Mouse (Mus musculus) liver, embryonic 14.5 days (tissue): ENCODE measurements around the gene Syne1. TPM values are rescaled to one million over a fixed set of nuclear protein-coding genes. Genes with fewer than 3 reads are reported as not detected.

Experiments
- ATAC-seq: fragments of 200-750 bp; cut with Nextera tagmentation; 2 replicates; pipeline ENCODE4 v1.8.0; 2017; ENCODE audit warnings: moderate number of reproducible peaks, mild to moderate bottlenecking, moderate library complexity; ENCODE audit not compliant: insufficient read depth
- DNase-seq, 3 experiments: peaks; one replicate each; pipeline ENCODE4 v3.0.0-alpha.2; 2012 to 2013; ENCODE audit warnings: low read depth in 3 of 3, low spot score in 3 of 3
- H3K27ac ChIP-seq: fragments of 300-500 bp; sonication (generic); 2 replicates; pipeline ENCODE4 v1.5.1; 2014; ENCODE audit warnings: moderate library complexity, mild to moderate bottlenecking, control low read depth, inconsistent platforms
- H3K27me3 ChIP-seq: fragments of 300-500 bp; sonication (generic); 2 replicates; pipeline ENCODE4 v1.6.1; 2014; ENCODE audit warnings: mild to moderate bottlenecking, low read length, moderate library complexity; ENCODE audit not compliant: control insufficient read depth, insufficient read depth
- H3K36me3 ChIP-seq: fragments of 300-500 bp; sonication (generic); replicated peaks from 2 replicates; pipeline ENCODE4 v1.6.1; 2014; ENCODE audit warnings: low read depth; ENCODE audit not compliant: control insufficient read depth, insufficient read depth
- H3K4me1 ChIP-seq, 2 experiments: fragments of 200-500 bp in 1 of 2; fragments of 300-500 bp in 1 of 2; sonication (generic) in 1 of 2; replicated peaks; 2 replicates each; pipeline ENCODE4 v1.6.1; 2012 to 2014; ENCODE audit warnings: antibody characterized with exemption in 1 of 2, inconsistent platforms in 1 of 2, low read length in 1 of 2; ENCODE audit not compliant: control insufficient read depth in 2 of 2, insufficient read depth in 2 of 2
- H3K4me2 ChIP-seq: fragments of 300-500 bp; sonication (generic); 2 replicates; pipeline ENCODE4 v1.6.1; 2014; ENCODE audit warnings: low read depth, mild to moderate bottlenecking, control low read depth, moderate library complexity
- H3K4me3 ChIP-seq, 2 experiments: fragments of 200-500 bp in 1 of 2; fragments of 300-500 bp in 1 of 2; sonication (generic) in 1 of 2; 2 replicates each; pipeline ENCODE4 v1.5.1; 2012 to 2014; ENCODE audit warnings: low read depth in 2 of 2, low read length in 2 of 2, mild to moderate bottlenecking in 2 of 2, control low read depth in 1 of 2, inconsistent platforms in 1 of 2, moderate library complexity in 1 of 2; ENCODE audit not compliant: insufficient read depth in 1 of 2
- H3K9ac ChIP-seq: fragments of 300-500 bp; sonication (generic); replicated peaks from 2 replicates; pipeline ENCODE4 v1.6.1; 2014; ENCODE audit warnings: mild to moderate bottlenecking, control low read depth, moderate library complexity
- H3K9me3 ChIP-seq: fragments of 300-500 bp; sonication (generic); 2 replicates; pipeline ENCODE4 v1.6.1; 2016; ENCODE audit warnings: low read length, mixed read lengths; ENCODE audit not compliant: control insufficient read depth
- CTCF ChIP-seq: IDR thresholded peaks from 2 replicates; pipeline ENCODE4 v1.5.1; 2016; ENCODE audit warnings: antibody characterized with exemption, low read depth, control low read depth
- EP300 ChIP-seq: IDR thresholded peaks from 2 replicates; pipeline ENCODE4 v1.6.1; 2016; ENCODE audit warnings: antibody characterized with exemption, low read depth
- WGBS: fragments of 180-500 bp; shearing (Covaris S2); extraction: QIAGEN DNeasy Blood & Tissue Kit; methylation state at CpG from one replicate; pipeline ENCODE4 v1.1.7; 2014; ENCODE audit not compliant: insufficient replicate concordance; 5-methylcytosine and 5-hydroxymethylcytosine counted together
- polyA plus RNA-seq, 2 experiments: library from polyadenylated mRNA; depleted of rRNA in 1 of 2; stranded (reverse) in 1 of 2; unstranded in 1 of 2; fragments of >200 nt; fragmentation: Nextera tagmentation in 1 of 2; extraction: Ambion mirVana in 1 of 2; gene quantifications; 2 replicates each; pipeline versions ENCODE4 v1.2.1 to v1.2.3; 2012 to 2014

Syne1 gene
- polyA plus RNA-seq, 2 experiments: 3.1 to 3.6 TPM

- no peak for ATAC-seq
- Histone ChIP-seq H3K9me3 (no peaks in the 10 kb centered on the region), H3K9ac (no peak overlapping the region), H3K27ac (no peak overlapping the region), H3K4me3 (no peak overlapping the region), H3K27me3 (no peaks in the 10 kb centered on the region), H3K36me3 (no peaks in the 10 kb centered on the region; the same call in 1 of the 2 replicates), H3K4me2 (no peak overlapping the region), H3K4me1 (no peaks in the 10 kb centered on the region)
- 59% methylated on average over 19 of the region's 19 CpGs for WGBS
- DNase-seq: no peak
- no peak for TF ChIP-seq EP300
- TF ChIP-seq CTCF: no peak
Observed at GRCm38 (mm10) chr10:5185156-5186083, 365.9 kb downstream of the Syne1 start.

- WGBS: 84% methylated on average over 4 of the region's 4 CpGs
- no peak for DNase-seq
- no peak overlapping the region for H3K4me3 ChIP-seq
Observed at GRCm38 (mm10) chr10:5181771-5182176, 369.5 kb downstream of the Syne1 start.

GRCm38 (mm10) chr10:5179891-5180290, 371.4 kb downstream of the Syne1 start:
- Histone ChIP-seq H3K4me1 (no peaks in the 10 kb centered on the region; a peak in 1 of 4 replicates), H3K9me3 (no peaks in the 10 kb centered on the region), H3K4me2 (no peak overlapping the region), H3K36me3 (no peaks in the 10 kb centered on the region; the same call in 1 of the 2 replicates), H3K9ac (no peak overlapping the region), H3K27me3 (no peaks in the 10 kb centered on the region), H3K4me3 (no peak overlapping the region), H3K27ac (no peak overlapping the region)
- TF ChIP-seq EP300: no peak
- no peak for TF ChIP-seq CTCF
- WGBS: 75% methylated on average over 3 of the region's 3 CpGs
- DNase-seq (no peak), ATAC-seq (no peak)

More at GRCm38 (mm10) chr10:5181771-5182176, 369.5 kb downstream of the Syne1 start:
- Histone ChIP-seq H3K9ac (no peak overlapping the region), H3K4me1 (no peaks in the 10 kb centered on the region), H3K36me3 (no peaks in the 10 kb centered on the region; the same call in 1 of the 2 replicates), H3K4me2 (no peak overlapping the region), H3K27ac (no peak overlapping the region), H3K27me3 (no peaks in the 10 kb centered on the region), H3K9me3 (no peaks in the 10 kb centered on the region)
- ATAC-seq: no peak
- TF ChIP-seq EP300: no peak
- no peak for TF ChIP-seq CTCF

- DNase-seq (no peak), ATAC-seq (no peak)
- H3K4me2 ChIP-seq: no peak overlapping the region
- TF ChIP-seq CTCF (no peak), EP300 (no peak)
- H3K27ac ChIP-seq: no peak overlapping the region
- no peaks in the 10 kb centered on the region for H3K27me3 ChIP-seq
- WGBS: 49% methylated on average over 9 of the region's 9 CpGs
- H3K9ac ChIP-seq: no peak overlapping the region
- no peak overlapping the region for H3K4me3 ChIP-seq
- H3K36me3 ChIP-seq: no peaks in the 10 kb centered on the region
- H3K9me3 ChIP-seq: no peaks in the 10 kb centered on the region
- no peaks in the 10 kb centered on the region; a peak in 1 of 4 replicates for H3K4me1 ChIP-seq
Observed at GRCm38 (mm10) chr10:5177446-5178015, 373.8 kb downstream of the Syne1 start.

DNA sequence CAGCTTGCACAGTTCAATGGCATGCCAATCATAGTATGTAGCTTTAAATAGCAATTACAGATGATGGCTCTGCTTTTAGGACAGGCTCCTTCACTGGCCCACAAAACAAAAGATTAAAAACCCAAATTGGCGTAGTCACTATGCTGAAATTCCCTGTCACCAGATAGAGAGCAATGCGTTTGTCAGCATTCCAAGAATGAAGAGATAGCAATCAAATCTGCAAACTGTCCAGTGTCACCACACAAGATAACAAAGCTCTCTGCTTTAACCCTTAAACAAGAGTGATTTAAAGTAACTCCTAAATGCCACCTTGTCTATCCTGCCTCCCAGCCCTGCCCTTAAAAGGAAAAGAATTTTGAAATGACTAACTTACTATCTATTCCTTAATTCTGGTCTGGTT, 374.9 kb downstream of the Syne1 start:
- DNase-seq: no peak
- TF ChIP-seq CTCF (no peak), EP300 (no peak)

More for the DNA sequence above, 374.9 kb downstream of the Syne1 start:
- no peaks in the 10 kb centered on the region for H3K36me3 ChIP-seq
- H3K4me1 ChIP-seq: no peaks in the 10 kb centered on the region; a peak in 1 of 4 replicates
- no peaks in the 10 kb centered on the region for H3K27me3 ChIP-seq
- 25% methylated on average over 2 of the region's 2 CpGs for WGBS
- no peak overlapping the region for H3K4me3 ChIP-seq
- no peak overlapping the region for H3K27ac ChIP-seq
- no peaks in the 10 kb centered on the region for H3K9me3 ChIP-seq
- ATAC-seq: no peak
- H3K9ac ChIP-seq: no peak overlapping the region
- H3K4me2 ChIP-seq: no peak overlapping the region
